Mouse (Mus musculus): ENCODE data around the gene Fndc11.

GRCm38 (mm10) chr2:181205678-181206077 is 14.1 kb upstream of the Fndc11 start:
- TF ChIP-seq CTCF (IDR thresholded peaks at IDR 0.05; ENCODE audit: borderline replicate concordance, extremely low read depth, insufficient read depth, insufficient read length) (no peak), POLR2A (IDR thresholded peaks at IDR 0.05; ENCODE audit: borderline replicate concordance, extremely low read depth, insufficient read depth, insufficient read length, poor library complexity, severe bottlenecking) (no peak)
